Mouse (Mus musculus) left cerebral cortex, postnatal 14 days (tissue): ENCODE measurements at regions not wholly inside any gene's neighbourhood (a gene's known extent, or its start where the extent isn't known, plus 50 kb on each side); places are given as distances from the start of the nearest gene placed in this dataset.

Experiments
- DNase-seq, 2 experiments: peaks; one replicate each; pipeline ENCODE4 v3.0.0; 2021 to 2022; ENCODE audit warnings: low spot score in 2 of 2, mixed read lengths in 1 of 2
- intact Hi-C: fragments of 180-260 bp; cut with DNase I; formaldehyde crosslinking; loops from one replicate; pipeline ENCODE4 v1.15.1; 2025

DNA sequence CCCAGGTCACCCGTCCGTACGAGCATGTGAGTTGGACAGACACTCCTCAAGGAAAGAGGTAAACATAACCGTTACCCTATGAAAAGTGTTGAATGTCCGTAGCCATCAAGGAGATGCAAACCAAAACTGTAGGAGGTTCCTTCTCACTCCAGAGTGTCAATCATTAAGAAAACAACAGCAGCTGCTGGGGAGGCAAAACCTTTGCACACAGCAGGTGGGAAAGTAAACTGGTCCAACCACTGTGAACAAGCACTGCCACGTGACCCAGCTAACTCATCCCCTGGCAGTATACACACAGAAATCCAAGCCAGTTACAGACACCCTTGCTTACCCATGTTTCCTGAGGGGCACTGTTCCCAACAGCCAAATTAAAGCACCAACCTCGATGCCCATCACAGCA is 54.7 kb upstream of the Irx5 start:
- DNase-seq: no peak

DNA sequence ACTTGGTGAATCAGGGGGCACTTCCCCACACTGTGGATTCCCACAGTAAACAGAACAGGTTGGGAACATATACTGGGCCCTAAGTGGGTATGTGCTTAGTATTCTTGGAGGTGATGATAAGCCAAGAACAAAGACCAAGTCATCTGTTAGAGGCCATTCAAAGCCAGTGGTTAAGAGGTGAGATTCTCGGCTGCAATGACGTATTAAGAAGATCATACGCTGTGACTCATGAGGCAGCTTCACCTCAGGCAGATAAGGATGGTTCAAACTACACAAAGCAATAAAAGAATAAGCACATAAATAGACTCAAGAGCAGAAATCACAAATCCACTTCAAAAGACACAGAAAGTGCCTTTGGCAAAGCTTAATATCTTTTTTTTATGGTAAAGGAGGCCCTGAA is 56.4 kb upstream of the Irx5 start:
- no peak for DNase-seq
- intact Hi-C loops: no loop called here

More for the DNA sequence above, 54.7 kb upstream of the Irx5 start:
- intact Hi-C loops: no loop called here

DNA sequence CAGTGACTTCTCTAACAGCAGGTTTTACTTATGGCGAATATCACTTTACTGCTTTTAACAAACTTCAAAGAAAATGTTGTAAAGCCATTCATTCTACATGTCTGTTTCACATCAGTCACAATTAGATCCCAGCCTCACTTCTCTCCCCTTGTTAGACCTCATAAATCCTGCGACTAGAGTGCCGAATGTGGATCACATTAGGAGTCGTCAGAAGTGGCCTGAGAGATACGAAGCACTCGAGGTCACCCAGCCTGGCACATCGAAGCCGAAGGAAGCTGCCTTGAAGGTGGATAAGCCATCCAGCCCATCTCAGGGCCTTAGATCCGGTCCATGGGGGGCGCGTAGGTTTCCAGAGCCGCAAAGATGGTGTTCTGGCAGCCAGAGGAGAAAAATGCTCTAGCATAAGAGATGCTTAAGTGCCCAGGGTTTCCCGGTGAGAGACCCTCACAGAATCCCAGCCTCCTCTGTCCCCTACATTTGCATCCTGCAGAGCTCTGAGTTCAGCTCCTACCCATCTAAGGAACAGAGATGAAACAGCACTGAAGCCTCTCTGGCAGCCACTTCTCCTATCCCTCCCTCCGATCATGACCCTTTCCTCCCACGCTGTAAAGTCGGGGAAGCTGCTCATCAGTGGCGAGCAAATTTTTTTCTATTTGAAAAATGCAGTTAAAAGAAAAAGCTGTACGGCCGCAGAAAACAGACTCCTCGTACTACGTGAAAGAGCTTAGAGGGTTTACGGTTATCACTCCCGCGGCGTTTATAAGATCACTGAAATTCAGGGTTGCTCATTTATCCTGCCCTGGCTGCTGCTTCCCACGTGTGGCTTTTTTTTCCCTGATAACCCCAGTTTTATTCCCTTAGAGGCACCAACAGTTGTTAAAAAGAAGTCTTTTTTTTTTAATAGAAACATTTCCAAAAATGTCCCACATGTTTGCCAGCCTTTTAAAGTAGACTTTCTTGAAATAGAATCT is 70.3 kb upstream of the Irx5 start:
- intact Hi-C loops: no loop called here

DNA sequence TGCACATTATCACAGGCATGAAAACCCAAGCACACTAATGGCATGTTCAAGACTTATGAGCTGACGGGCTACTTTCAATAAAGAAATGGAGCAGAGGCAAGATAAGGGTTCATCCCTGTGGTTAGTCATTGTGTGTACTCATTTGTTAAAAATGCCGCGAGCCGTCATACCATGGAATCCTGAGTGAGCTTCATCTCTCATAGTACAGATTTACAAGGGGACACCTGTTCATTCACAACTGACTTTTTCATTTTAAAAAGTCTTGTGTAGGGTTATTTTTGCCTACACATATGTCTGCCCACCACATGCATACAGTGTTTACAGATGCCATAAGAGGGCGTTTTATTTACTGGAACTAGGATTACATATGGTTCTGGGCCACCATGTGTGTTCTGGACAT is 81.7 kb upstream of the Irx5 start:
- no peak for DNase-seq
- intact Hi-C loops: no loop called here

More for the DNA sequence above, 70.3 kb upstream of the Irx5 start:
- no peak for DNase-seq

DNA sequence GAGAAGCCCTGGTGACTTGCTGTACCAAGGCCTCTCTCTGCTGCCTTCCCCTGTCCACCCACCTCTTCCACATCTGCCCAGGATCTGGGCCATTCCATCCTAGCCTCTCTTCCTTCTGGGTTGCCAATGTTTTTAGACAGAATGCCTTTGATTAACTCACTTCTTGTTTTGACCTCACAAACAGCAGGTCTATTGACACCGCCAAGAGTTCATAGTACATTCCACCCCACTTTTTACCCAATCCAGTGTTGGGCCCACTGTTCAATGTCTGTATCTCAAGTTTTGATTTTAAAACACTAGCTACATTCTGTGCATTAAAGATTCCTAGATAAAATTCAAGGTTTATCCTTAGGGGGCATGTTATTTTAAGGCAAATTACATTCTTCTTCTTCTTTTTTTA is 84.7 kb upstream of the Irx5 start:
- no peak for DNase-seq
- intact Hi-C loops: no loop called here

DNA sequence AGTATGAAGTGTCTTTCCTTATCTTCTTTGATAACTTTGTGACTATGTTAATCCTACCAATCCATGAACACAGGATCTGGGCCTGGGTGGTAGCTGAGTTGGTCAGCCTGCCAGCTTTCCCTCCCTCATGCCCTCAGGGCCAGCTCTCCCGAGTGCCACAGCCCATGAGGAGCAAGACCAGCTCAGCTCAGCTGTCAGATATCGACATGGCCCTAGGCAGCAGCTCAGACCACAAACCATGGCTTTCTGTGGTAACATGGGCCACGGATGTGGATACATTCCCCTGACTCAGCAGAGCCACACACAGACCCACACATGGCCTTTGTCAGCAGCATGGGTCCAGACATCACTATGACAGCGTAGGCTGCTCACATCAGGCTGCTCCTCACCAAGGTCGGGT is 85.4 kb upstream of the Irx5 start:
- intact Hi-C loops: no loop called here
- no peak for DNase-seq

DNA sequence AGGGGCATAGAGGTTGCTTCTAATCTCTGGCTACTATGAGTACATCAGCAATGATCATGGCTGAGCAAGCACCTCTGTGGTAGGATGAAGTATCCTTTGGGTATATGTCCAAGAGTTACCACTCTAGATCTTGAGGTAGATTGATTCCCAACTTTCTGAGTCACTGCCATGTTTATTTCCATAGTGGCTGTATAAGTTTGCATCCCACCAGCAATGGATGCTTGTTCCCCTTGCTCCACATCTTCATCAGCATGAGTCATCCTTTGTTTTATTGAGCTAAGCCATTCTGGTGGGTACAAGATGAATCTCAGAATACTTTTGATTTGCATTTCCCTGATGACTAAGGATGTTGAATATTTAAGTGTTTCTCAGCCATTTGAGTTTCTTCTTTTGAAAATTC is 86.8 kb upstream of the Irx5 start:
- intact Hi-C loops: no loop called here
- DNase-seq: no peak

DNA sequence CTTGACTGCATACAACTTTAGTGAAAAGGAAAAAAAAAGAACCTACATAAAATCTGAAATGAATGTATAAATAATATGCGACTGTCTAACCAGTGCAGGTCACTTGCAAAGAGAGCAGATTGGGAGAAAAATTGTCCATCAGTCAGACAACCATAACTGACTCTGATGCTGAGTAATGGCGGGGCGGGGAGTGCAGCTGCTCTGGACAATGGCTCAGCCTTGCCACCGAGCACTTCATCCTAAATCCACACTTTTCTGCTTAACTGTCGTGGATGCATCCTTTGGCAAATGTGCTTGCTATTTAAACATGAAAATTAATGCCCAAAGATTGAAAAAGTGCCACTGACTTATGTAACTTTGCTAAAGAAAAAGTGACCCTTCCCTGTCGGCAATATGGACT is 90.0 kb upstream of the Irx5 start:
- intact Hi-C loops: no loop called here
- DNase-seq: no peak

DNA sequence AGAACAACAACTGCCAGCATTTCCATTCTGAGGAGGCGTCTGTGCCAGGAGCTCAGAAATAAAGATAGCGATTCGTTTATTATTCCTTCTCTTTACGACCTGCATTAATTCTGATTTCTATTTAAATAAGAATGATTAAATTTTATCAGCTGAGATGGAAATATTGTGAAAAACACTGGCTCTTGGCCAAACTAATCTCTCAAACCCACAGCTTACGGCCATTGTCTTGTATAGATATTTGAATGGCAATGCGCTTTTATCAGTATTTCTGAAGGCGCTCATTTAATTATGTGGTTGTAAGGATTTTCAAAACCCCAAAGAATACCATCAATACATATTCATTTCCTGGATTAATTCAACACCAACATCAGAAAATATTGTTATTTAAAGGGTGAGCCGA is 97.4 kb upstream of the Irx5 start:
- no peak for DNase-seq
- intact Hi-C loops: no loop called here

DNA sequence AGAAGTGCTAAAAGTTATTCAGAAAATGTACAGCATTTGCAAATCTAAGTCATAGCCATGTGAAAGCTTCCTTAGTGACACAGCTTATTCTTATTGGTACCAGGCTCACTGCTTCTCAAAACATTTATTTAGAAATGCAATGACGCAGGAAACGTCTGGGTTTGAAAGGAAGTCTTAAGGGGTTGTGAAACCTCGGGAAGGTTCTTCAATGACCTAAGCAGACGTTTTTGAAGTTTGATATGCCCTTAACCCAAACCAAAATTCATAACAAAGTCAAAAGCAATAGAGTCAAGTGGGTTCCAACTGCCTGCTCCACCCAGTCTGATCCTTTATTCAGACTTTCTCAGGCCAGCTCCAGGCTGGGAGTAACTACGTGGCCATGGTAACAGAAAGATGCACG is 99.2 kb upstream of the Irx5 start:
- intact Hi-C loops: no loop called here
- no peak for DNase-seq

DNA sequence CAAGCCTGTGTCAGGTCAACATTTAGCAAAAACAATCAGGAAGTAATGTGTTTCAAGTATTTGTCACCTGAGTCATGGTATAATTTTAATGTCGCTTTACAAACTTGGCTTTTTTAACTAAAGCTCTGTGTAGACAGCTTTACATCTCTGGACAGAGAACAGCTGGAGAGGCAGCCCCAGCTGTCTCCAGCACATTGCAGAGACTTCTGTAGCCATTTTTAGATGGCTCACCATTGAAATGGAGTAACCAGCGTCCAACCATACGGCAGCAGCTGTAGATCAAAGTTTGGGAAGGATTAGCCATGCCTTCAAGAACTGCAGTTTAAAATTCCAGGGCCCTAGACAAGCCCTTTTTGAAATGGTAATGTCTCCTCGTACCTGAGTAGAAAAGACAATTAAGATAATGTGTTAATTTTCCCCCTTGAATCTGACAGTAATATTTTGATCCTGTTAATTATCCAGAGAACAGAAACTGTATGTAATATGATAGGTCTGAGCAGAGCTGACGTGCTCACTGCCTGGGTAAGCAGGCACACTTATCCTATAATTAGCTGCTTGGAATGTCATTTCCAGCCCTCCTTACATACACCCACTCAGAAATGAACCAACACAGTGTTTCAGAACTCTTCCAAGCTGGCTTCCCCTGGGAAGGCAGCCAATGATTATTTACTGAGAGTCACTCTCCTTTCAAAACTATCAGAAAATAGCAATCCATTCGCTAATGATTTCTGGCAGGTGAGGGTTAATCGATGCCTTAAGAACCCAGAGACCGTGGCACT is 104.6 kb upstream of the Irx5 start:
- intact Hi-C loops: no loop called here
- DNase-seq: peak; percentile 37 to 74

DNA sequence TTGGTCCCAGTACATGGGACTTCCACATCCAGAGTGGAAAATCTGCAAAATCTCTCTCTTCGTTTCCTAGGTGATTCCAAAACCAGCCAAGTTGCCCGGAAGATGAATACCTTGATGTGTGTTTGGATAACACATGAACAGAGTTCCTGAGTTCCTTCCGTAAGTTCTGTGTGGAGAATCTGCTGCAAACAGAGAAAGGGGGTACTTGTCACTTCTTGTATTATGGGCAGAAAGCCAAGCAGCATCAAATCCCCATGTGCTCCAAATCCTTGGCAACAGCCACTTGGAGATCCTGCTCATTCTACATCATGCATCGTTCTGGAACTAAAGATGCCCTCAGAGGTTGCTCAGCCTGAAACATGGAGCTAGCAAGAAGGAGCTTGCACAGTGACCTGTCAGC is 111.1 kb upstream of the Irx5 start:
- intact Hi-C loops: no loop called here
- DNase-seq: peak; percentile 15 to 45

DNA sequence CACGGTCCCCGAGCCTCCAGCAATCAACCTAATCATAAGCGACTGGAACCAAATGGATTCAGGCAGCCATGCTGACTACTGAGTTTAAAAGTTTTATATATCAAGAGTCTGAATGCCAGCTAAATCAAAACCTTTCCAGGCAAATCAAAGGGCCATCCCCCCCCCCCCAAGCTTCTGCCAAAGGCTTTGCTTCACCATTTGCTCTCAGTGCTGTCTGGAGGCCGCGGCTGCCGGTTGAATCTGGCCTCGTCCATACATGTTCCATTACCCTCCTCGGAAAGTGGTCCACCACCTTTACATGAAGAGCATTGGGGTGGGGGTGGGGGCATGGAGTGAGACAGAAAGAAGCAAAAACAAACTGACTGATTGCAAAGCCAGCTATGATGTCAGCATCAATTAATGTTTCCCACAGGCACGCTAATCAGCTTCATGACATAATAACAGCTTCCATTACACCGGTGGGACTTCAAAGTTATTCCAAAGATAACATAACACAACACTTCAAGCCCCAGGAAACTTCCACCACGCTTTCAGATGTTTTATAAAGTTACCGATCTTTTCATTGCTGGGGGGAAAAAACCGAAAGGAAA is 116.6 kb upstream of the Irx5 start:
- intact Hi-C loops: no loop called here
- DNase-seq: no peak

DNA sequence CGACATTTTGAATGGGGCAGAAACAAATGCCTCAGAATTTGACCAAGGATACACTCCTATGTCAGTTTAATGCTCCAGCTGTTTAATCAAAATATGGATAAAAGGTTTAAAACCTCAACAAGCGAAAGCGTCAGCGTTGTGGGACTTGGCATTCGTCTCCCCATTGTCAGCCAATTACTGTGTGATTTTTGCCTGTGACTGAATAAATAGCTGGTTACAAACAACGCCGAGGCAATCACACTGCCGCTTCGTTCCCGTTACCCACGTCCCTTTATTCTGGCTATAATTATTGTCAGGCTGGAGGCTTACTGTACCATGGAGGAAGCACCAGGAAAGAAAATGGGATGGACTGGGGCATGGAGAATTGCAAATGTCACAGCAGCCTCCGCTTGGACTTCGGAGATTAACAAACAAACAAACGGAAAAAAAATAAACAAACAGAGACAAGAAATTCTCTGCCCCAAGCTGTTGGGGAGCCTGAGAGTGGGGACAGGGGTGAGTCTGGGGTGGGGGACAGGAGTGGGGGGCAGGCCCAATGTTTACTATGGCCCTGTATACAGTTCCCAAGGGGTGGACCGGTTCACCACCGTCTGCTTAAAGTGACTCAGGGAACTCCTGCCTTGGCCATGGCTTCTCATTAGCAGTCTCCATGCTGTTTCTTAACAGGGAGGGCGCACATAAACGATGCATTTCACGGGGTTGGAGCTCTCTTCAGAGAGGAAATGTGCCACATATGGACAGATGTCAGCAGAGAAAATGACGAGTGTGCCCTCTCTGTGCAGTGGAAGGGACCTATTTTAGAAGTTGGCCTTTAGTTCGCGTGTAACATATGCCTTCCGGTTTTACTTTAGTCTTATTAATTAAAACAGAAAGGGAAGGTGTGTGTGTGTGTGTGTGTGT is 125.8 kb upstream of the Irx5 start:
- intact Hi-C loops: no loop called here
- no peak for DNase-seq

DNA sequence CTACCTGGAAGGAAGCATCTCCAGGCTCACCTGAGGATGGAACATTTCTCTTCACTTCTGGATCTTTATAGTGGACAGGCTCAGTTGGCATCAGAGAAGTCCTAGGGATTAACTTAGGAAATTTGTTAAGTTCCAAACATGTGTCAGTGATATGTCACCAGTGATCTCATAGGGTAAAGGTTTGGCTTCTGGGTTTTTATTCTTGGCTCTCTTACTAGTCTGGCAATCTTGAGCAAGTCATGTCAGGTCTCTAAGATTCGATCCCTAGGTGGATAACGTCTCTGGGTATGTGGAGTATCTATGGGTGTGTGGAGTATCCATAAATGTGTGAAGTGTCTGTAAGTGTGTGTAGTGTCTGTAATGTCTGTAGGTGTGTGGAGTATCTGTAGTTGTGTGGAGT is 127.9 kb upstream of the Irx5 start:
- intact Hi-C loops: no loop called here
- no peak for DNase-seq

DNA sequence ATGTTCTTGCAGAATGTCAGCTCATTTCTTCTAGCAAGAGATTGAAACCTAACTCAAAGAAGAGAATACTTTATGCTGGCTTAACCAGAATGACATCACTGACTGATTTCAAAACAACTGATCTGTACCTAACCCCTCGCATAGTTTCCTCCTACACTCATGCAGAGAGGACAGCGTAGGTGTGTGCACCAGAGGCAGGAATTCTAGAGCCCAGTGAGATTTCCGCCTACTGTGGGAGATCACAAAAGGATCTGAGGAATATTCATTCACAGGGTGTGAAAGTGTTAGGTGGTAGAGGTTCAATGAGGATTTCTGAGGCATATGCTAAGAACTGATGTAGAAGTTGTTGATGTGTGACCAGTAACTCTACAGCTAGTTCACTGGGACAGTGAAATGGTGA is 132.5 kb upstream of the Irx5 start:
- intact Hi-C loops: no loop called here
- no peak for DNase-seq

DNA sequence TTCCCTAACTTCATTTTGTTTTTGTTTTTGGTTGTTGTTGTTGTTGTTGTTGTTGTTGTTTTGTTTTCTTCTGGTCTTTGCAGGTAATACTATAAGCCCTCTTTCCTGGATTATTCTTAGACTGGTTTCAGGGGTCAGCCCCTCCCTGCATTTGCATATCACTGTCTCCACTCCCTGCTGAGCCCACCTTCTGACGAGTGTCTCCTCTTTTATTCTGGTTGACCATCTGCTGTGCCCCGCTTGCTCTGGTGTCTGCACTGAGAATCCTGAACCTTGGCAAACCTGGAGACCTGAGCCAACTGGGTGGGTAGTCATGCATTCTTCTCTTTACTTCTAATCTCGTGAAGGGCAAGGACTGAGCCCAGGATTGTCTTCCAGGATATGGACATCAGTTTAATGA is 134.4 kb upstream of the Irx5 start:
- intact Hi-C loops: no loop called here
- no peak for DNase-seq

DNA sequence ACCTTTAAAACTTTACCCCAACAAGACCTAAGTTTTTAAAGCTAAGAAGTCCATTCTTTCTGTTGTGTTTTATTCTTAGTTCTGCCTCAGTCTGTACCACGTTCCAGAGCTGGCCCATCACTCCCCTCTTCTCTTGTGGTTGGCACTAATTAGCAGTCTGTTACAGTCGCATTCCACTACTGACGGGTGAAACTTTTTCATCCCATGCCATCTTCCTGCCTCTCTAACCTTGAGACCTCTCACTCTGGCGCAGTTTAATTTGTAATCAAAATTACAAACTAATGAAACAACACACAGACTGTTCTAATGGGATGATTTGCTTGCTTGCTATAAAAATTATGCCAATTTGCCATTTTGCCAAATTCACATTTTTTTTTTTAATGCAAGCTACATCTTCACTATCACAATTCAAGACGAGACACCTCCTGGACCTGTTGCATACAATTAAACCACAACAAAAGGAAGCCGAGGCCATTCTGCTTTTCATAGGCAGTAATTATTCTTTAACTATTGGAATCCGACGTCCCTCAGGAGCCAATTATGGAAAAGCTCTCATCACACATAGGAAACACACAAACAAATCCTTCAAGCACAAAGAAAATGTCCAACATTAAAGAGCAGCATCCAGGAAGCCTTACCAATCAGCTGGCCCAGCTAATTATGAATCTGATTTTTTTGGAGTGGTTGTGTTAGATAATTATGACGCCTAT is 138.1 kb upstream of the Irx5 start:
- intact Hi-C loops: no loop called here
- DNase-seq: no peak

DNA sequence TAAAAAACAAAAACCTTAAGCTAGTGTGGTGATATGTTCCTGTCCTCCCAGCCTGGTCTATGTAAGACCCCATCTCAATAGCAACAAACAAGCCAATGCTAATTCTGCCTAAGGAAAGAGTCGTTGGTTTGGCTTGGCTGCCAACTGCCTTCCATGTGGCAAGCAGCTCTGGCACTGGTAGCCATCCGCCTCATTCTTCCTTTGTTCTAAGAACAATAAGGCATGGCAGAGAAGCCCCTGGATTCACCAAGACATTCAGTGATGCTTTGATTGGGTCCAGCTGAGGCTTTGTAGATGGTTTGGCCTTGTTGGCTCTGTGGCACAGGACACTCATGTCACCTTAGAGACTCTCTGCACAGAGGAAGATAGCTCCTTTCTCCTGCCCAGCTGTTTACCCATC is 139.9 kb upstream of the Irx5 start:
- no peak for DNase-seq
- intact Hi-C loops: no loop called here
